Mouse (Mus musculus) heart, adult 2 months (tissue): ENCODE results near the gene Rapgef5. TPM values are rescaled to one million over a fixed set of nuclear protein-coding genes. Genes with fewer than 3 reads are reported as not detected.

Source experiments
- DNase-seq, 2 experiments: peaks; one replicate each; pipeline ENCODE4 v3.0.0; 2021
- H3K27ac ChIP-seq: fragments of 200-600 bp; 2 replicates; pipeline ENCODE4 v1.8.1; 2022
- H3K27me3 ChIP-seq: fragments of 200-500 bp; 2 replicates; pipeline ENCODE4 v1.6.1; 2012; ENCODE audit warnings: mild to moderate bottlenecking, low read length, inconsistent platforms, mixed read lengths; ENCODE audit not compliant: control insufficient read depth, insufficient read depth
- H3K36me3 ChIP-seq: fragments of 200-500 bp; 2 replicates; pipeline ENCODE4 v1.6.1; 2012; ENCODE audit warnings: low read length, inconsistent platforms; ENCODE audit not compliant: control insufficient read depth, insufficient read depth
- H3K4me1 ChIP-seq: fragments of 200-500 bp; 2 replicates; pipeline ENCODE4 v1.6.1; 2011; ENCODE audit warnings: low read length; ENCODE audit not compliant: control insufficient read depth, insufficient read depth
- H3K4me3 ChIP-seq: fragments of 200-600 bp; 2 replicates; pipeline ENCODE4 v1.8.1; 2022
- H3K79me2 ChIP-seq: fragments of 200-500 bp; replicated peaks from 2 replicates; pipeline ENCODE4 v1.6.1; 2012; ENCODE audit warnings: mild to moderate bottlenecking, inconsistent platforms, low read length, moderate library complexity, mixed read lengths; ENCODE audit not compliant: control insufficient read depth, insufficient read depth
- H3K9ac ChIP-seq: fragments of 200-500 bp; 2 replicates; pipeline ENCODE4 v1.6.1; 2012; ENCODE audit warnings: low read depth, mild to moderate bottlenecking, control low read depth, inconsistent platforms, low read length, mixed read lengths
- CTCF ChIP-seq: fragments of 200-600 bp; IDR thresholded peaks from 2 replicates; pipeline ENCODE4 v1.8.1; 2022; ENCODE audit warnings: antibody characterized with exemption, mild to moderate bottlenecking, moderate library complexity
- EP300 ChIP-seq: fragments of 200-500 bp; IDR thresholded peaks from 2 replicates; pipeline ENCODE4 v1.6.1; 2011; ENCODE audit warnings: low read depth, low read length, control low read depth; ENCODE audit not compliant: insufficient read depth
- POLR2A ChIP-seq: fragments of 200-500 bp; IDR thresholded peaks from 2 replicates; pipeline ENCODE4 v1.6.1; 2011; ENCODE audit warnings: mild to moderate bottlenecking, low read depth, low read length, control low read depth; ENCODE audit not compliant: insufficient read depth
- WGBS: fragments of 180-500 bp; shearing (Covaris S2); methylation state at CpG from one replicate; pipeline ENCODE4 v1.1.7; 2018; 5-methylcytosine and 5-hydroxymethylcytosine counted together
- intact Hi-C: fragments of 180-260 bp; cut with DNase I; formaldehyde crosslinking; loops from one replicate; pipeline ENCODE4 v1.15.1; 2025
- polyA plus RNA-seq: library from polyadenylated mRNA; depleted of rRNA; stranded (reverse); fragments of >200 nt; gene quantifications from 2 replicates; pipeline ENCODE4 v1.2.3, GENCODE M21; 2012
- total RNA-seq, 2 experiments: library from RNA; stranded (reverse); gene quantifications; 2 replicates each; pipeline ENCODE4 v1.2.3; 2021

The Rapgef5 gene
- total and polyA plus RNA-seq, 3 experiments: 11.4 to 33.0 (median 29.9) TPM

DNA sequence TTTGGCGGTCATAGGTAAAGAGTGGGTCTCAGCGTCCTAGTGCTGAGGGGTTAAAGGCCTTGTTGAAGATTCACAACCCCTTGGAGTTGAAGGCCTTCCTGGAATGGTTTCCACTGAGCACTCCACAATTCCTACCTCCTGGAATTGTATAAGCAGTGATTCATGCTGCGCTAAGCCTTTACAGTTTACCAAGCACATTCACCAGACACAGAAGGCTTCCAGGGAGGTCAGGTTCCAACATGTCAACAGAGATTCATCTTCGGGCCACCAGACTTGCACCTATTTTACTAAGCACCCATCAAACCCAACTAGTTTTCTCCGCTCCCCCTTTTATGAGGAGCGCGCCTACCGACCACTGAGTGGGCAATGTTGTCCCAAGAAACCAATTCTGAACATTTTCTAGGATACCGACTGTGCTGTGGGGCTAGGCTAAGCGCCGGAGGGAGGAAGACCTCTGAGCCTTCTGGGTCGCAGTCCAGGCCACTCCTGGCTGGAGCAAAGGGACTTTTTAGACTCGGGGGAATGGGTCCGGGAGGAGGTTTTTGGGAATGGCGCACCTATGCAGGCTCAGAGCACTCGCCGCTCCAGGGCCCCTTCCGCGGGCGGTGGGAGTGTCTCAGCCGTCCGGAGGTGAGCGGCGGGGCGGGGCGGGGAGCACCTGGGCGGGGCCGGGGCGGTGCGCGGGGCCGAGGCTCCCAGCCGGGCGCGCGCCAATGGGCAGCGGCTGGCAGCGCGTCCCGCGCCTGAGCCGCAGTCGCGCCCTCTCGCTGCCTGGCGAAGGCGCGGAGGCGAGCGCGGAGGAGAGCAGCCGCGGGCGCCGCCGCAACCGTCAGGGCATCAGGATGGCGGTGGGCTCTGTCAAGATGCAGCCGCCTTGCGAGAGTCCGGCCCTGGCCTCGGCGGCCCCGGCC, 17.2 kb downstream of the Rapgef5 start:
- intact Hi-C loops: loop anchor here (2.0 to 5.0 kb wide), 3 partner anchors 36 to 107 kb away; no protein-coding TSS in a partner anchor
- peak in 1 of 2 experiments; percentile 81 for DNase-seq
- Histone ChIP-seq H3K4me3 (peak overlapping the region; percentile 77), H3K36me3 (peaks cover 2% of the 10 kb centered on the region; the same call in 1 of the 2 replicates), H3K4me1 (peaks cover 4% of the 10 kb centered on the region), H3K79me2 (no peaks in the 10 kb centered on the region), H3K9ac (peak overlapping the region; percentile 78), H3K27me3 (no peaks in the 10 kb centered on the region; the same call in 1 of the 2 replicates), H3K27ac (peak overlapping the region; percentile 73)
- 9% methylated on average over 64 of the region's 64 CpGs for WGBS
- TF ChIP-seq POLR2A (no peak), EP300 (no peak), CTCF (peak; percentile 51)

DNA sequence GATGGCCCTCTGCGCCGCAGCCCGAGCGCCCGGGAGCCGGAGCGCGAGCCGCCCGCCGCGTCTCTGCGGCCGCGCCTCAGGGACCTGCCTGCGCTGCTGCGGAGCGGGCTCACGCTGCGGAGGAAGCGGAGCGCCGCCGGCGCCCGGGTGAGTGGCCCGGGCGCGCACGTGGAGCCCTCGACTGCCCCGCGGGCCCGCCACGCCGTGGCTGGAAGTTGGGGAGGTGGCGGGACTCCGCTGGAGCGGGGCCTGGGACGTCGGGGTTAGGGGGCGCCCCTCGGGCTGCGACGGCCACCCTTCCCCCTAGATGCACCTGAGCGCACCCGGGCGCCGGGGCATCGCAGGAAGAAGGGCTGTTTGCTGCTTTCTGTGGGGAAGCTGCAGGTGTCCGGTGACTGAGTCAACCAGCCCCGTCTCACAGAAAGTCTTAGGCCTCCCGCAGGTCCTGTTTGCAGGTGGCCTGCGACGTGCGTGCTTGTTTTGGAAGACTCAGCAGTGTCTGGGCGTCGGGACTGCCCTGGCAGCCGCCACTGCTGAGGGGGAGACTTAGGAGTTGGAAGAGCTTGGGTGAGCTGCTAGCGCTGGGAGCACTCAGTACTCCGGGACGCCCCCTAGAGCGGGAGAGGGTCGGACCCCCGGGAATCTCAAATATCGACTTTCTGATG, 17.9 kb downstream of the Rapgef5 start:
- no peaks in the 10 kb centered on the region; the same call in 1 of the 2 replicates for H3K27me3 ChIP-seq
- intact Hi-C loops: loop anchor here (2.0 to 5.0 kb wide), 2 partner anchors 37 to 85 kb away; no protein-coding TSS in a partner anchor
- H3K36me3 ChIP-seq: peaks cover 2% of the 10 kb centered on the region; the same call in 1 of the 2 replicates
- peak overlapping the region; percentile 77 for H3K4me3 ChIP-seq
- peak overlapping the region; percentile 78 for H3K9ac ChIP-seq
- 1% methylated on average over 66 of the region's 66 CpGs for WGBS
- peak overlapping the region; percentile 73 for H3K27ac ChIP-seq
- TF ChIP-seq POLR2A (no peak), CTCF (peak; percentile 50)
- peaks cover 4% of the 10 kb centered on the region for H3K4me1 ChIP-seq
- peak; percentile 49 to 73 for DNase-seq
- H3K79me2 ChIP-seq: no peaks in the 10 kb centered on the region

DNA sequence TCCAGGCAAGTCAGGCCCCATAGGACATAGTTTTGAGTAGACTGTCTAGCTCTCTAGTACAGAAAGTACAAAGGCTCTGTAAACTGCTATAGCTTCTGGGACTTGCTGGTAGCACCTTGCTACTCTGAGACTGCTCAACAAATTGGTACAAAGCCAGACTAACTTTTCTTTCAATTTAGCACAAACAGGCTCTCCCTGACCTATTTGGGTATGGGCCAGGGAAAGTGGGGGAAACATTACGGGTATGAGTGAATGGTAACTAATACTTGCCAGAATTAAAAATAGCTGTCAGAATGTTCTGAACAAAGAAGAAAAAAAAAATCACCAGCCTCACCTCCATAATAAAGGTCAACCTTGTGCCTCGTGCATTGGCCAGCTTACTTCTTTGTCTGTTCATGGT, 24.1 kb downstream of the Rapgef5 start:
- DNase-seq: peak; percentile 30 to 57
- intact Hi-C loops: no loop called here
- Histone ChIP-seq H3K27ac (peak overlapping the region; percentile 71), H3K27me3 (no peaks in the 10 kb centered on the region), H3K36me3 (peaks cover 12% of the 10 kb centered on the region), H3K79me2 (no peaks in the 10 kb centered on the region; the same call in 1 of the 2 replicates), H3K4me3 (no peak overlapping the region), H3K9ac (no peak overlapping the region), H3K4me1 (peaks cover 13% of the 10 kb centered on the region)
- TF ChIP-seq CTCF (no peak), EP300 (no peak), POLR2A (no peak)
- WGBS: 7% methylated on average over 2 of the region's 2 CpGs

DNA sequence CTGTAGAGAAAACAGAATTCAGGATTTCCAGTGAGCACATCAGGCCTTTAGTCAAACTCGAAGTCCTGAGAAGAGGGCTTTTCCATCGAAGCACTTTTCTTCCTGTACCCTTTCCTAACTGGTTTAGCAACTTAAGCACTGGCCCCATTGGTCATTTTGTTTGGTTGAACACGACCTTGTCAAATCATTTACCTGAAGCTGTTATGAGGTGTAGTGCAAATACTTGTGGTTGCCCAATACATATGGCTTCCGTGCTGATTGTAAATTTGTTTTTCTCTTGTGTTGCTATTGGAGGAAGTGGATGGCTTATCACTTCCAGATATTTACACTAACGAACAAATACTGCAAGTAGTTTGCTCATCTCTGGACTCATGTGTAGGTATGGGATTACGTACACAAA, 29.0 kb downstream of the Rapgef5 start:
- Histone ChIP-seq H3K79me2 (no peaks in the 10 kb centered on the region; the same call in 1 of the 2 replicates), H3K36me3 (peaks cover 8% of the 10 kb centered on the region), H3K4me1 (peaks cover 5% of the 10 kb centered on the region), H3K4me3 (no peak overlapping the region), H3K27ac (no peak overlapping the region), H3K9ac (no peak overlapping the region), H3K27me3 (no peaks in the 10 kb centered on the region)
- DNase-seq: no peak
- intact Hi-C loops: no loop called here
- TF ChIP-seq CTCF: no peak
- TF ChIP-seq EP300: no peak
- no peak for TF ChIP-seq POLR2A
- 57% methylated on average over 6 of the region's 6 CpGs for WGBS

DNA sequence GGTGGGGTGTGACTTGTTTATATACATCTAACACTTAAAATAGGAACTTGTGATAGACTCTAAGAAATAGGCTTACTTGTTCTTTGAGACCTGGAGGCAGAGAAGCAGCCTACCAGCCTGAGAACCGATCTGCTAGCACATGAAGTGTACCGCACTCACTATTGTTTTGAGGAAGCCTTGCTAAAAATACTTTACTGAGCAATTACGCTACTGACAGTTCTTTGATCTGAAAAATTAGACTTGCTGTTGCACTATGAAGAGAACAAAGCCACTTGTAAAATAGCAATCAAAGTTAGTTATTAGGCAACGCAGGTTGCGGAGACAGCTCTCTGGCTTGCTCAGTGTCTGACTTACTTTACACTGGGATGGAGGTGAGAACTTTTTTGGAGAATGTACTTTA, 37.1 kb downstream of the Rapgef5 start:
- no peak for TF ChIP-seq POLR2A
- TF ChIP-seq EP300: no peak
- TF ChIP-seq CTCF: no peak
- Histone ChIP-seq H3K36me3 (no peaks in the 10 kb centered on the region; the same call in 1 of the 2 replicates), H3K4me1 (no peaks in the 10 kb centered on the region; the same call in none of the 2 replicates), H3K4me3 (no peak overlapping the region), H3K79me2 (no peaks in the 10 kb centered on the region), H3K9ac (no peak overlapping the region), H3K27ac (no peak overlapping the region), H3K27me3 (no peaks in the 10 kb centered on the region)
- 57% methylated on average over 5 of the region's 5 CpGs for WGBS
- no peak for DNase-seq
- intact Hi-C loops: no loop called here
